ENCODE assay signal across 15 mouse cellular contexts in genomic region chr11:117066738-117067137, GRCm38 (mm10).
"Had no signal": no experiment of that assay in that cellular context is flagged by ENCODE, and none has a peak within 500 bp of the region (broad histone marks: within the 10 kb centered on the region; RNA-seq: fewer than 3 reads in every experiment).

No protein-coding gene starts in this region.

- H3K9ac ChIP-seq: limb, embryonic 13.5 days; liver, embryonic 14.5 days; midbrain, embryonic 13.5 days had no signal

- H3K4me1 ChIP-seq: megakaryocyte, embryonic 14.5 days had no signal

- DNase-seq: kidney, adult 8-10 months; kidney, postnatal 25 days; layer of hippocampus, adult 9-11 months; layer of hippocampus, postnatal 36 days; left cerebral cortex, postnatal 4 days; lung, adult 2 months; lung, postnatal 10 days; lung, postnatal 4 days; right cerebral cortex, postnatal 25 days; thymus, postnatal 14 days had no signal

- H3K27ac ChIP-seq: limb, embryonic 13.5 days; liver, embryonic 14.5 days; midbrain, embryonic 13.5 days; stomach, postnatal 0 days had no signal

- H3K4me3 ChIP-seq: limb, embryonic 13.5 days; megakaryocyte, embryonic 14.5 days; midbrain, embryonic 13.5 days had no signal

- ATAC-seq: midbrain, embryonic 13.5 days had no signal

- H3K36me3 ChIP-seq: limb, embryonic 13.5 days; midbrain, embryonic 13.5 days had no signal

- H3K4me2 ChIP-seq: limb, embryonic 13.5 days; midbrain, embryonic 13.5 days had no signal

- H3K9me3 ChIP-seq: limb, embryonic 13.5 days; midbrain, embryonic 13.5 days had no signal
